Mouse (Mus musculus) adrenal gland, adult 2 months (tissue): ENCODE results near the gene Snrpb. TPM values are rescaled to one million over a fixed set of nuclear protein-coding genes. Genes with fewer than 3 reads are reported as not detected.

Experiments used
- DNase-seq: peaks from one replicate; pipeline ENCODE4 v3.0.0; 2021
- polyA plus RNA-seq: library from polyadenylated mRNA; depleted of rRNA; stranded (reverse); fragments of >200 nt; gene quantifications from 2 replicates; pipeline ENCODE4 v1.2.3, GENCODE M21; 2012; rRNA removed
- total RNA-seq, 2 experiments: library from RNA; stranded (reverse); gene quantifications; 2 replicates each; pipeline ENCODE4 v1.2.3; 2021

Snrpb gene
- total and polyA plus RNA-seq, 3 experiments, result 112 to 452 (median 187) TPM

DNA sequence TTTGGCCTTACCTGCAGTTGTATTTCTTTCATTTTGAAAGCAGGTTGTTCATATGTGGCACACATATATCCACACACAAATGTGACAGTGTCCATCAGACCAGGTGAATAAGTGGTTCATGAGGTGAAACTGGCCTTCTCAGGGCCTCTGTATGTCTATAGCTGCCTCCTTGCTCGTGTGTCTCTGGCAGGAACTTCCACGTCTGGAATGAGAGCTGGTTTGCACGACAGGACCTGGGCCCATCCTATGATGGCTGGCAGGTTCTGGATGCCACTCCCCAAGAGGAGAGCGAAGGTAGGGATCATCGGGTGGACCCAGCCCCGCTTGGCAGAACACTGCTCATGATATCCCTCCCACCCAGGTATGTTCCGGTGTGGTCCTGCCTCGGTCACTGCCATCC lies 36.2 kb downstream of the Snrpb start:
- DNase-seq, result no peak

DNA sequence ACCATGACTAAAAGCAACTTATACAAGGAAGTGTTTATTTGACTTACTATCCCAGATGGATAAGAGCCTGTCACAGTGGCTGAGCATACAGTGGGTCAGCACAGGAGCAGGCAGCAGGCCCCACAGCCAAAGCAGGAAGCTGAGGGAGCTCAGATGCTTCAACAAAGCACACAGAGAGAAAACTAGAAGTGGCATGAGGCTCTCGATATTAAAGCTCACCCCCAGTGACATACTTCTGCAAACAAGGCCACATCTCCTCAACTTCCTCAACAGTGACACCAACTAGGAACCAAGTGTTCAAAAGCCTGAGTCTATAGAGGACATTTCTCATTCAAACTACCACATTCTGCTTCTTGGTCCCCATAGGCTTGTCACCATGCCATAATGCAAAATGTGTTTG lies 49.5 kb downstream of the Snrpb start:
- no peak for DNase-seq

DNA sequence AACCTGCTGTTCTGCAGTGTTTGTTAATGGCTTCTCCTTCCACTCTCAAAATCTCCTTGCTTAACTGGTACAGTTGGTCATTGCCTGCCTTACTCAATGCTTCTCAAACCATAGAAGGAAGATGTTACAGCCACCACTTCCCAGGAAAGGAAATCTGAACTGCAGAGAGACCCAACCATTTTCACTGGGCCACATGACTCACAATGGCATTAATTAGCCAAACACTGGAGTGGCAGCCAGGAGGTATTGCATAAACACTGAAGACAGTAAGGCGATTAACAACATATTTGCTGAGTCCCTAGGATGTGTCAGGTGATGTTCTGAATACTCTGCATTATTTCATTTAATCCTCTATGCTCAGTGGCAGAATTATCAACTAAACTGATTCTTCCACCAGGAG lies 53.1 kb downstream of the Snrpb start:
- no peak for DNase-seq

- DNase-seq, result no peak
These were observed 53.7 kb downstream of the Snrpb start for GRCm38 (mm10) chr2:130125279-130126059.

Other genes with a start within 250 kb of the Snrpb start
- gene Tgm3, start 167.1 kb downstream of the Snrpb start, total RNA-seq, result 1 to 10 TPM in 1 of 2 experiments, under 1 TPM in 1; 0.48 to 3.3 TPM
- 0.65 and 1.2 TPM in 2 replicates for gene Tgm3, start 167.1 kb downstream of the Snrpb start, polyA plus RNA-seq
- not detected for gene Tgm6, start 67.0 kb downstream of the Snrpb start, total RNA-seq
- gene Tgm6, start 67.0 kb downstream of the Snrpb start, polyA plus RNA-seq, result not detected in 2 replicates
- gene Tmc2, start 15.8 kb upstream of the Snrpb start, total RNA-seq, result not detected
- not detected in 2 replicates for gene Tmc2, start 15.8 kb upstream of the Snrpb start, polyA plus RNA-seq
- 100 to 1,000 TPM in 1 of 2 experiments, 10 to 100 TPM in 1; 83.3 to 111 TPM for gene Nop56, start 95.0 kb upstream of the Snrpb start, total RNA-seq
- gene Nop56, start 95.0 kb upstream of the Snrpb start, polyA plus RNA-seq, result 38.7 and 57.7 TPM in 2 replicates
- gene Idh3b, start 105.1 kb upstream of the Snrpb start, total RNA-seq, result 100 to 1,000 TPM; 522 to 542 TPM
- 195 and 222 TPM in 2 replicates for gene Idh3b, start 105.1 kb upstream of the Snrpb start, polyA plus RNA-seq
- 1 to 10 TPM; 3.3 to 3.9 TPM for gene Ebf4, start 115.8 kb upstream of the Snrpb start, total RNA-seq
- gene Ebf4, start 115.8 kb upstream of the Snrpb start, polyA plus RNA-seq, result 12.1 and 15.3 TPM in 2 replicates
- 1 to 10 TPM; 5.0 to 7.7 TPM for gene Cpxm1, start 218.2 kb upstream of the Snrpb start, total RNA-seq
- 8.8 and 10.5 TPM in 2 replicates for gene Cpxm1, start 218.2 kb upstream of the Snrpb start, polyA plus RNA-seq
- gene Gm28372, start 225.8 kb upstream of the Snrpb start, total RNA-seq, result not detected
- not detected in 2 replicates for gene Gm28372, start 225.8 kb upstream of the Snrpb start, polyA plus RNA-seq
- 1 to 10 TPM in 1 of 2 experiments, not detected in 1; 1.0 TPM for gene 1700020A23Rik, start 225.9 kb upstream of the Snrpb start, total RNA-seq
- not detected in 2 replicates for gene 1700020A23Rik, start 225.9 kb upstream of the Snrpb start, polyA plus RNA-seq
- gene Tmem239, start 227.1 kb upstream of the Snrpb start, total RNA-seq, result not detected
- 0.08 TPM in 1 of 2 replicates, not detected in the other for gene Tmem239, start 227.1 kb upstream of the Snrpb start, polyA plus RNA-seq
- 10 to 100 TPM; 55.4 to 57.0 TPM for gene Vps16, start 244.9 kb upstream of the Snrpb start, total RNA-seq
- 44.8 and 44.9 TPM in 2 replicates for gene Vps16, start 244.9 kb upstream of the Snrpb start, polyA plus RNA-seq
- gene Pced1a, start 245.3 kb upstream of the Snrpb start, total RNA-seq, result 10 to 100 TPM; 15.4 to 17.2 TPM
- gene Pced1a, start 245.3 kb upstream of the Snrpb start, polyA plus RNA-seq, result 40.8 and 43.3 TPM in 2 replicates